Comparison of ENCODE assay signal across 21 mouse cellular contexts in genomic region chr12:7984411-7984810, GRCm38 (mm10). TPM values are rescaled to one million over a fixed set of nuclear protein-coding genes. Genes with fewer than 3 reads are reported as not detected.
"Had no signal": no experiment of that assay in that cellular context is flagged by ENCODE, and none has a peak within 500 bp of the region (broad histone marks: within the 10 kb centered on the region; RNA-seq: fewer than 3 reads in every experiment).

No protein-coding gene starts in this region.

- H3K4me2 ChIP-seq: lung, embryonic 14.5 days; midbrain, embryonic 12.5 days; neural tube, embryonic 13.5 days; neural tube, embryonic 15.5 days had no signal

- H3K9ac ChIP-seq: lung, embryonic 14.5 days; midbrain, embryonic 12.5 days; neural tube, embryonic 13.5 days; neural tube, embryonic 15.5 days had no signal

- H3K27me3 ChIP-seq: midbrain, embryonic 12.5 days; neural tube, embryonic 13.5 days had no signal

- H3K4me3 ChIP-seq: midbrain, embryonic 10.5 days; midbrain, embryonic 12.5 days; myocyte; neural tube, embryonic 13.5 days; neural tube, embryonic 15.5 days had no signal

- H3K4me1 ChIP-seq: midbrain, embryonic 10.5 days; midbrain, embryonic 12.5 days; neural tube, embryonic 13.5 days; neural tube, embryonic 15.5 days had no signal

- DNase-seq: lung, adult 18-20 months; lung, embryonic 14.5 days; lung, postnatal 10 days; lung, postnatal 4 days; midbrain, embryonic 14.5 days; retina, postnatal 1 day; right cerebral cortex, adult 18-20 months; right cerebral cortex, postnatal 25 days; right cerebral cortex, postnatal 4 days; spleen, adult 18-20 months; thymus, adult 18-20 months; thymus, postnatal 14 days; thymus, postnatal 36 days had no signal

- H3K36me3 ChIP-seq: midbrain, embryonic 10.5 days; midbrain, embryonic 12.5 days; neural tube, embryonic 13.5 days; neural tube, embryonic 15.5 days had no signal

- ATAC-seq: midbrain, embryonic 16.5 days had no signal

- H3K9me3 ChIP-seq: midbrain, embryonic 10.5 days; midbrain, embryonic 12.5 days; neural tube, embryonic 13.5 days; neural tube, embryonic 15.5 days had no signal

- H3K27ac ChIP-seq: midbrain, embryonic 10.5 days; midbrain, embryonic 12.5 days; neural tube, embryonic 13.5 days; neural tube, embryonic 15.5 days had no signal

RNA-seq across cellular contexts. Expression of gene Apob, which starts 7.0 kb away (rescaled TPM):
- total RNA-seq: megakaryocyte, adult 5-6 weeks; megakaryocyte-erythroid progenitor cell, adult 5-6 weeks had no signal
- polyA plus RNA-seq: midbrain, embryonic 14.5 days; midbrain, embryonic 16.5 days had no signal
